Mouse (Mus musculus) testis, adult 2 months (tissue): Measurements from ENCODE around the gene Mtm1. TPM values are rescaled to one million over a fixed set of nuclear protein-coding genes. Genes with fewer than 3 reads are reported as not detected.

Source experiments
- H3K27ac ChIP-seq: fragments of 200-500 bp; 2 replicates; pipeline ENCODE4 v1.5.1; 2012; ENCODE audit warnings: low read depth, low read length; ENCODE audit not compliant: control insufficient read depth, insufficient read depth
- H3K27me3 ChIP-seq: fragments of 200-500 bp; 2 replicates; pipeline ENCODE4 v1.6.1; 2012; ENCODE audit warnings: mild to moderate bottlenecking, low read length, moderate library complexity; ENCODE audit not compliant: control insufficient read depth, insufficient read depth
- H3K36me3 ChIP-seq: fragments of 200-500 bp; 2 replicates; pipeline ENCODE4 v1.6.1; 2012; ENCODE audit warnings: mild to moderate bottlenecking, low read length; ENCODE audit not compliant: control insufficient read depth, insufficient read depth
- H3K4me1 ChIP-seq: fragments of 200-500 bp; 2 replicates; pipeline ENCODE4 v1.6.1; 2012; ENCODE audit warnings: low read length; ENCODE audit not compliant: control insufficient read depth, insufficient read depth
- H3K4me3 ChIP-seq: fragments of 200-500 bp; 2 replicates; pipeline ENCODE4 v1.5.1; 2012; ENCODE audit warnings: low read depth, mild to moderate bottlenecking, low read length, moderate library complexity, mixed read lengths; ENCODE audit not compliant: control insufficient read depth
- CTCF ChIP-seq: fragments of 200-500 bp; IDR thresholded peaks from 2 replicates; pipeline ENCODE4 v1.5.1; 2012; ENCODE audit warnings: low read depth, mild to moderate bottlenecking, inconsistent platforms, low read length, moderate library complexity; ENCODE audit not compliant: control insufficient read depth, insufficient read depth, insufficient replicate concordance
- POLR2A ChIP-seq: fragments of 200-500 bp; IDR thresholded peaks from 2 replicates; pipeline ENCODE4 v1.6.1; 2012; ENCODE audit warnings: low read depth, mild to moderate bottlenecking, inconsistent platforms, low read length, moderate library complexity; ENCODE audit not compliant: control insufficient read depth
- polyA plus RNA-seq: library from polyadenylated mRNA; depleted of rRNA; stranded (reverse); fragments of >200 nt; gene quantifications from 2 replicates; pipeline ENCODE4 v1.2.3, GENCODE M21; 2012

The Mtm1 gene
- polyA plus RNA-seq, 1 experiment: 3.9 TPM

- peak overlapping the region; percentile 87 for H3K27ac ChIP-seq
- H3K4me1 ChIP-seq: peaks cover 2% of the 10 kb centered on the region; the same call in 1 of the 2 replicates
- H3K4me3 ChIP-seq: peak overlapping the region; percentile 91
- TF ChIP-seq CTCF (no peak), POLR2A (peak; percentile 23; the same call in 1 of the 2 replicates)
- no peaks in the 10 kb centered on the region for H3K27me3 ChIP-seq
- H3K36me3 ChIP-seq: no peaks in the 10 kb centered on the region
These were observed 4.0 kb downstream of the Mtm1 start for GRCm38 (mm10) chrX:71214441-71215112.

DNA sequence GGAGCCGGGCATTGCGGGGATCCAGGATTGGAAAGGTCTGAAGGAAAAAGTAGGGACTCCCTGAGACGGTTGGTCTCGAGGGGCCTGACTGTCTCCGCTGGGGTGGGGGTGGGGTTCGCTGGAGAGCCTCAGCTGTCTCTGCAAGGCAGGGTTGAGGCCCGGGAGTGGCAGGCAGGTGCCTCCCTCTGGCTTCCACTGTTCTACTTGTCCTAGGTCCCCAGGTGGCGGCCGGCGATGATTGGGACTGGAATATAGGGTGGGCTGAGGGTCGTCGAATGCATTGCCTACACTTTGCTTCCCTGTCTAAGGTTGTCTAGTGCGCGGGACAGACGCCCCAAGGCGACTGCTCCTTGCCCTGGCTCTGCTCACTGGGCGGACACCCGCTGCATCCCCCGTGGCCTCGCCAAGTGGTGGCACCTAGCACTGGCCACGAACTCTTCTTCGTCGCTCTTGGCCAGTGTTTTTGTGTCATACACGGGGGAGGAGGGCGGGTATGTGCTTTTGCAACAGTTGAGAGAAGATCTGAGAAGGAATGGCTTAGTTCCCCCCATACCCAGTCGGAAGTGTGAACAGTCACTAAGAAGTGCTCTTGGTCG, 4.6 kb downstream of the Mtm1 start:
- Histone ChIP-seq H3K4me3 (peak overlapping the region; percentile 91), H3K36me3 (no peaks in the 10 kb centered on the region), H3K27ac (peak overlapping the region; percentile 87), H3K4me1 (peaks cover 2% of the 10 kb centered on the region; the same call in 1 of the 2 replicates), H3K27me3 (no peaks in the 10 kb centered on the region)
- TF ChIP-seq POLR2A (0 out of 2 replicates have a peak, but pooled peaks have one; percentile 5), CTCF (no peak)

GRCm38 (mm10) chrX:71216879-71217278, 6.3 kb downstream of the Mtm1 start:
- Histone ChIP-seq H3K4me1 (peaks cover 2% of the 10 kb centered on the region; the same call in 1 of the 2 replicates), H3K27me3 (no peaks in the 10 kb centered on the region), H3K27ac (no peak overlapping the region), H3K4me3 (no peak overlapping the region), H3K36me3 (no peaks in the 10 kb centered on the region)
- TF ChIP-seq POLR2A: no peak
- no peak for TF ChIP-seq CTCF

GRCm38 (mm10) chrX:71218853-71219252, 8.3 kb downstream of the Mtm1 start:
- Histone ChIP-seq H3K27me3 (no peaks in the 10 kb centered on the region), H3K4me1 (peaks cover 2% of the 10 kb centered on the region; the same call in 1 of the 2 replicates), H3K4me3 (no peak overlapping the region), H3K27ac (no peak overlapping the region), H3K36me3 (no peaks in the 10 kb centered on the region)
- TF ChIP-seq CTCF (no peak), POLR2A (no peak)

- H3K27me3 ChIP-seq: no peaks in the 10 kb centered on the region
- no peaks in the 10 kb centered on the region for H3K4me1 ChIP-seq
- no peaks in the 10 kb centered on the region for H3K36me3 ChIP-seq
- no peak overlapping the region for H3K27ac ChIP-seq
- no peak overlapping the region for H3K4me3 ChIP-seq
- no peak for TF ChIP-seq CTCF
- no peak for TF ChIP-seq POLR2A
These were observed 10.3 kb downstream of the Mtm1 start for GRCm38 (mm10) chrX:71220896-71221295.

GRCm38 (mm10) chrX:71222648-71223408, 12.3 kb downstream of the Mtm1 start:
- no peak for TF ChIP-seq CTCF
- no peak for TF ChIP-seq POLR2A
- no peak overlapping the region for H3K27ac ChIP-seq
- no peaks in the 10 kb centered on the region for H3K4me1 ChIP-seq
- H3K27me3 ChIP-seq: no peaks in the 10 kb centered on the region
- no peaks in the 10 kb centered on the region for H3K36me3 ChIP-seq
- H3K4me3 ChIP-seq: no peak overlapping the region

DNA sequence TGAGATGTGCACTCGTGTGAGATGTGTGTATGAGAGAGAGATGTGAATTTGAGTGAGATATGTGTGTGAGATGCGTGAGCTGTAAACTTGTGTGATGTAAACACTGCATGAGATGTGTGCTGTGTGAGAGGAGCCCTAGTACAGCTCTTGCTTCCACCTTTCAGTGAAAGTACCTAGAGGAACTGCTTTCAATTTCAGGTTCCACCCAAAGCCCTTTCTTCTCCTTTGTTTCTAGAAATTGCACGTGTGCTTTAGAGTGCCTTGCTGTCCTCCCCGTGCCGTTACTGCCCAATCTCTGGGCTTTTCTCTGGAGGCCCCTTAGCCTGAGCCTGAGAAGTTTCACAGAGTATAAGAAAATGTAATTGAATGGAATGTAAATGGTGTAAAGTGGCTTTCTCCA, 16.3 kb downstream of the Mtm1 start:
- Histone ChIP-seq H3K27ac (no peak overlapping the region), H3K36me3 (no peaks in the 10 kb centered on the region), H3K27me3 (no peaks in the 10 kb centered on the region), H3K4me3 (no peak overlapping the region), H3K4me1 (no peaks in the 10 kb centered on the region)
- TF ChIP-seq CTCF (no peak), POLR2A (no peak)
